Mouse (Mus musculus) 416B (cell line): ENCODE data around the gene Nrxn3.

Experiments
- DNase-seq: peaks from one replicate; pipeline ENCODE4 v3.0.0; 2011; ENCODE audit warnings: low read depth

The Nrxn3 gene

GRCm38 (mm10) chr12:89049686-89050085 is 327.0 kb downstream of the Nrxn3 start:
- DNase-seq, result no peak

- no peak for DNase-seq
These were observed 349.8 kb downstream of the Nrxn3 start for GRCm38 (mm10) chr12:89072436-89072835.

GRCm38 (mm10) chr12:89073167-89073743 is 350.6 kb downstream of the Nrxn3 start:
- no peak for DNase-seq

- no peak for DNase-seq
These were observed 352.0 kb downstream of the Nrxn3 start for GRCm38 (mm10) chr12:89074551-89075295.

- no peak for DNase-seq
These were observed 371.3 kb downstream of the Nrxn3 start for GRCm38 (mm10) chr12:89093806-89094479.

GRCm38 (mm10) chr12:89097561-89097960 is 374.9 kb downstream of the Nrxn3 start:
- no peak for DNase-seq

- DNase-seq, result peak; percentile 33
These were observed 383.5 kb downstream of the Nrxn3 start for GRCm38 (mm10) chr12:89106029-89106733.

GRCm38 (mm10) chr12:89106881-89107584 is 384.4 kb downstream of the Nrxn3 start:
- no peak for DNase-seq

- no peak for DNase-seq
These were observed 387.2 kb downstream of the Nrxn3 start for GRCm38 (mm10) chr12:89109779-89110335.

- DNase-seq, result no peak
These were observed 405.9 kb downstream of the Nrxn3 start for GRCm38 (mm10) chr12:89128602-89129001.

- no peak for DNase-seq
These were observed 406.6 kb downstream of the Nrxn3 start for GRCm38 (mm10) chr12:89129139-89129907.

- peak; percentile 40 for DNase-seq
These were observed 411.7 kb downstream of the Nrxn3 start for GRCm38 (mm10) chr12:89134333-89134732.

- no peak for DNase-seq
These were observed 412.2 kb downstream of the Nrxn3 start for GRCm38 (mm10) chr12:89134774-89135307.

- DNase-seq, result no peak
These were observed 426.3 kb downstream of the Nrxn3 start for GRCm38 (mm10) chr12:89148974-89149411.

- no peak for DNase-seq
These were observed 426.8 kb downstream of the Nrxn3 start for GRCm38 (mm10) chr12:89149455-89149854.

GRCm38 (mm10) chr12:89156086-89156757 is 433.5 kb downstream of the Nrxn3 start:
- DNase-seq, result no peak

- DNase-seq, result no peak
These were observed 436.7 kb downstream of the Nrxn3 start for GRCm38 (mm10) chr12:89159353-89159752.

GRCm38 (mm10) chr12:89174306-89175159 is 451.9 kb downstream of the Nrxn3 start:
- no peak for DNase-seq
